Mouse (Mus musculus) forebrain, postnatal 0 days (tissue): ENCODE results near the gene 4930430F08Rik. TPM values are rescaled to one million over a fixed set of nuclear protein-coding genes. Genes with fewer than 3 reads are reported as not detected.

Experiments
- ATAC-seq: fragments of 200-750 bp; cut with Nextera tagmentation; 2 replicates; pipeline ENCODE4 v1.8.0; 2017; ENCODE audit warnings: mild to moderate bottlenecking, moderate library complexity
- DNase-seq: peaks from one replicate; pipeline ENCODE4 v3.0.0-alpha.2; 2015
- H3K27ac ChIP-seq: fragments of 300-500 bp; sonication (generic); 2 replicates; pipeline ENCODE4 v1.5.1; 2014; ENCODE audit warnings: low read depth, mild to moderate bottlenecking, antibody characterized with exemption, low read length, moderate library complexity, mixed read lengths
- H3K27me3 ChIP-seq: fragments of 300-500 bp; sonication (generic); 2 replicates; pipeline ENCODE4 v1.6.1; 2014; ENCODE audit warnings: mild to moderate bottlenecking, low read length, mixed read lengths; ENCODE audit not compliant: insufficient read depth
- H3K36me3 ChIP-seq: fragments of 300-500 bp; sonication (generic); 2 replicates; pipeline ENCODE4 v1.6.1; 2014; ENCODE audit warnings: mild to moderate bottlenecking, moderate library complexity; ENCODE audit not compliant: insufficient read depth
- H3K4me1 ChIP-seq: fragments of 300-500 bp; sonication (generic); 2 replicates; pipeline ENCODE4 v1.6.1; 2014; ENCODE audit warnings: antibody characterized with exemption; ENCODE audit not compliant: insufficient read depth
- H3K4me2 ChIP-seq: fragments of 300-500 bp; sonication (generic); 2 replicates; pipeline ENCODE4 v1.6.1; 2014; ENCODE audit warnings: low read depth, mild to moderate bottlenecking, moderate library complexity
- H3K4me3 ChIP-seq: fragments of 300-500 bp; sonication (generic); 2 replicates; pipeline ENCODE4 v1.5.1; 2014; ENCODE audit warnings: low read depth, low read length, mixed read lengths
- H3K9ac ChIP-seq: fragments of 300-500 bp; sonication (generic); 2 replicates; pipeline ENCODE4 v1.6.1; 2014; ENCODE audit warnings: mild to moderate bottlenecking
- H3K9me3 ChIP-seq: fragments of 300-500 bp; sonication (generic); 2 replicates; pipeline ENCODE4 v1.6.1; 2016; ENCODE audit warnings: low read length
- CTCF ChIP-seq: sonication (generic); IDR thresholded peaks from 2 replicates; pipeline ENCODE4 v1.5.1; 2016; ENCODE audit warnings: antibody characterized with exemption, control low read depth, low read depth
- WGBS: fragments of 180-500 bp; shearing (Covaris S2); extraction: QIAGEN DNeasy Blood & Tissue Kit; methylation state at CpG from one replicate; pipeline ENCODE4 v1.1.7; 2014; 5-methylcytosine and 5-hydroxymethylcytosine counted together
- polyA plus RNA-seq: library from polyadenylated mRNA; unstranded; fragments of >200 nt; fragmentation: Nextera tagmentation; extraction: Ambion mirVana; gene quantifications from 2 replicates; pipeline ENCODE4 v1.2.1, GENCODE M21; 2015
- total RNA-seq: library from RNA; depleted of rRNA; stranded (reverse); fragments of >200 nt; gene quantifications from 2 replicates; pipeline ENCODE4 v1.2.3, GENCODE M21; 2014

Gene 4930430F08Rik
- total and polyA plus RNA-seq, 2 experiments from 2014 or later = 14.3 to 24.9 TPM

- Histone ChIP-seq H3K4me3 (no peak overlapping the region), H3K27me3 (no peaks in the 10 kb centered on the region), H3K4me2 (no peak overlapping the region), H3K36me3 (no peaks in the 10 kb centered on the region), H3K9ac (no peak overlapping the region), H3K27ac (no peak overlapping the region), H3K9me3 (no peaks in the 10 kb centered on the region), H3K4me1 (no peaks in the 10 kb centered on the region)
- 77% methylated on average over 9 of the region's 9 CpGs for WGBS
- DNase-seq (no peak), ATAC-seq (no peak)
- no peak for TF ChIP-seq CTCF
Observed at GRCm38 (mm10) chr10:100603511-100603910, 13.3 kb upstream of the 4930430F08Rik start.

- no peak overlapping the region for H3K4me3 ChIP-seq
- H3K36me3 ChIP-seq = no peaks in the 10 kb centered on the region
- H3K27me3 ChIP-seq = no peaks in the 10 kb centered on the region
- no peak for DNase-seq
- WGBS = 89% methylated on average over 3 of the region's 3 CpGs
- no peaks in the 10 kb centered on the region for H3K9me3 ChIP-seq
- H3K9ac ChIP-seq = no peak overlapping the region
- no peak for ATAC-seq
- H3K4me2 ChIP-seq = no peak overlapping the region
- no peak overlapping the region for H3K27ac ChIP-seq
- TF ChIP-seq CTCF = no peak
- H3K4me1 ChIP-seq = no peaks in the 10 kb centered on the region
Observed at GRCm38 (mm10) chr10:100598339-100598738, 8.1 kb upstream of the 4930430F08Rik start.

GRCm38 (mm10) chr10:100588932-100589388, 1.3 kb downstream of the 4930430F08Rik start:
- WGBS = under 1% methylated on average over 31 of the region's 31 CpGs
- no peaks in the 10 kb centered on the region for H3K27me3 ChIP-seq
- peak; percentile 95 for DNase-seq
- peak overlapping the region; percentile 57 for H3K27ac ChIP-seq
- no peaks in the 10 kb centered on the region for H3K36me3 ChIP-seq
- no peaks in the 10 kb centered on the region for H3K9me3 ChIP-seq
- peak overlapping the region; percentile 79 for H3K9ac ChIP-seq
- 0 out of 2 replicates have a peak, but pooled peaks cover 6% of the 10 kb centered on the region for H3K4me1 ChIP-seq
- peak; percentile 100 for ATAC-seq
- H3K4me3 ChIP-seq = peak overlapping the region; percentile 66
- TF ChIP-seq CTCF = no peak
- H3K4me2 ChIP-seq = peak overlapping the region; percentile 82

- no peaks in the 10 kb centered on the region for H3K27me3 ChIP-seq
- no peaks in the 10 kb centered on the region for H3K36me3 ChIP-seq
- H3K9ac ChIP-seq = peak overlapping the region; percentile 79
- H3K27ac ChIP-seq = peak overlapping the region; percentile 57
- H3K4me3 ChIP-seq = peak overlapping the region; percentile 66
- H3K4me2 ChIP-seq = peak overlapping the region; percentile 82
- ATAC-seq (0 out of 2 replicates have a peak, but pooled peaks have one; percentile 1), DNase-seq (no peak)
- no peak for TF ChIP-seq CTCF
- H3K9me3 ChIP-seq = no peaks in the 10 kb centered on the region
- 0 out of 2 replicates have a peak, but pooled peaks cover 6% of the 10 kb centered on the region for H3K4me1 ChIP-seq
- WGBS = 35% methylated on average over 7 of the region's 7 CpGs
Observed at GRCm38 (mm10) chr10:100588524-100588923, 1.7 kb downstream of the 4930430F08Rik start.

- no peak for DNase-seq
- Histone ChIP-seq H3K36me3 (no peaks in the 10 kb centered on the region), H3K9me3 (no peaks in the 10 kb centered on the region), H3K4me3 (no peak overlapping the region), H3K27ac (no peak overlapping the region), H3K9ac (no peak overlapping the region), H3K4me1 (0 out of 2 replicates have a peak, but pooled peaks cover 6% of the 10 kb centered on the region), H3K27me3 (no peaks in the 10 kb centered on the region), H3K4me2 (no peak overlapping the region)
- TF ChIP-seq CTCF = no peak
- WGBS = 82% methylated on average over 3 of the region's 3 CpGs
- no peak for ATAC-seq
Observed at GRCm38 (mm10) chr10:100584178-100584577, 6.0 kb downstream of the 4930430F08Rik start.

- Histone ChIP-seq H3K27me3 (no peaks in the 10 kb centered on the region), H3K36me3 (peaks cover 41% of the 10 kb centered on the region), H3K4me1 (no peaks in the 10 kb centered on the region), H3K27ac (no peak overlapping the region), H3K9ac (no peak overlapping the region), H3K9me3 (no peaks in the 10 kb centered on the region), H3K4me3 (no peak overlapping the region), H3K4me2 (no peak overlapping the region)
- DNase-seq (no peak), ATAC-seq (no peak)
- 92% methylated on average over 7 of the region's 7 CpGs for WGBS
- no peak for TF ChIP-seq CTCF
Observed at GRCm38 (mm10) chr10:100575294-100575693, 14.9 kb downstream of the 4930430F08Rik start.

GRCm38 (mm10) chr10:100574505-100575149, 15.6 kb downstream of the 4930430F08Rik start:
- H3K27ac ChIP-seq = no peak overlapping the region
- no peak overlapping the region for H3K4me2 ChIP-seq
- H3K27me3 ChIP-seq = no peaks in the 10 kb centered on the region
- no peaks in the 10 kb centered on the region for H3K9me3 ChIP-seq
- no peak overlapping the region for H3K4me3 ChIP-seq
- ATAC-seq = no peak
- no peak for DNase-seq
- no peaks in the 10 kb centered on the region for H3K4me1 ChIP-seq
- no peak overlapping the region for H3K9ac ChIP-seq
- 89% methylated on average over 7 of the region's 7 CpGs for WGBS
- TF ChIP-seq CTCF = no peak
- peaks cover 41% of the 10 kb centered on the region for H3K36me3 ChIP-seq
